Mouse (Mus musculus): Measurements from ENCODE around the gene Znrf4. TPM values are rescaled to one million over a fixed set of nuclear protein-coding genes. Genes with fewer than 3 reads are reported as not detected.

Gene Znrf4
- total RNA-seq, 2 experiments from 2014 or later, result not detected

GRCm38 (mm10) chr17:56490438-56491152, 21.6 kb downstream of the Znrf4 start:
- DNase-seq (ENCODE audit: low spot score), result no peak

GRCm38 (mm10) chr17:56488028-56488427, 24.2 kb downstream of the Znrf4 start:
- DNase-seq (ENCODE audit: low spot score), result no peak

DNA sequence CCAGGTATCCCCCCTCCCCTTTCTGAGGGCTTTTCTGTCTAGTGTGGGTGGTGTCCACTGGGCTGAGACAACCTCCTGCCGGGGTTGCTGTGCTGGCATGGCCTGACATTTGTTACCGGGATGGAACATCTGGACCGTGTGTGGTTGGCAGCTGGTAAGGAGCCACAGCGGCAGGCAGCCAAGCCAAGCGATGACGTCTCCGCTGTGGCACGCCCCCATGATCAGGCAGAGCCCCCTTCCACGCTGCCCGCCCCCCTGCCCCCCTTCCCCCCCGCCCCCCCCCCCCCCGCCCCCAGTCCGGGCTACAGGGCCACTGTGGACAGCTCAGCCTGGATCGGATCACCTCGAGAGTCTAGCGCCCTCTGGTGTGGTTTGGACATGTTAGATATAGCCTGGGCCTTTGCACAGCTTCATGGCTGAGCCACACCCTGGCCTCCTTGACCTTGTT, 24.8 kb downstream of the Znrf4 start:
- no peak for DNase-seq (ENCODE audit: low spot score)

DNA sequence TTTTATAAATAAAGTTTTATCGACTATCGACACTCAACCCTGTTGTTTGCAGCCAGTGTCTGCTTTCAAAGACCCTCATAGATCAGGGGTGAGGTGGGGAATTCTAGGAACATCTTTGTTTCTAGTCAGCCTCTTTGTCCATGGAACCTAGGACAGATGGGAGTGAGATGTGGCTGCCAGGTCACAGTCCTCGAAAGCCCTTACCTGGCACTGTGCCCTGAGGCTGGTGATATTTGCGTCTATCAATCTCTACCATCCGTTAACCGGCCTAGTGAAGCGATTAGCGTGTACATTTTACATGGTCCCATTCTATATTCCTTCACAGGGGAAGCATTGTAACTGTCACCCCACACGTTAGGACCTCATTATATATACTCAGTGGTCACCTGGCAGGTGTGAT, 26.3 kb downstream of the Znrf4 start:
- DNase-seq (ENCODE audit: low spot score), result no peak

GRCm38 (mm10) chr17:56485118-56485517, 27.1 kb downstream of the Znrf4 start:
- DNase-seq (ENCODE audit: low spot score), result no peak

GRCm38 (mm10) chr17:56482671-56483070, 29.6 kb downstream of the Znrf4 start:
- no peak for DNase-seq (ENCODE audit: low spot score)

DNA sequence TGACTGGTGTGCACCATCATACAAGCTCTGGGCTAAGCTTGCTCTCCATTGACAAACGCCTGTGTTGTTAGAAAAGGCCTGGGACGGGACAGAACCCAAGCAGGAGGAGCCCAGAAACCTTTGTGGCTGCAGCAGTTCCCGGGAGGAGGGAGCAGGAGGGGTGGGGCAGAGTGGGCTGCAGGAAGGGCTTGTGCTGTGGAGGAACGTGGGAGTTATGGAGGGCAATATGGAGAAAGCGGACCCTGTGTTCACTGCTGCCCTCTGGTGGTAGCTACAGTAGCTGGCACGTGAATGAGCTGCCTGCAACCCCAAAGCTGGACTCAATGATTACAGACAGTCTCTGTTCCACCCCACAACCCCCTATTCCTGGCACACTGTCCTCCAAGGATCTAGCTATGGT, 32.9 kb downstream of the Znrf4 start:
- DNase-seq (ENCODE audit: low spot score), result peak; percentile 81

DNA sequence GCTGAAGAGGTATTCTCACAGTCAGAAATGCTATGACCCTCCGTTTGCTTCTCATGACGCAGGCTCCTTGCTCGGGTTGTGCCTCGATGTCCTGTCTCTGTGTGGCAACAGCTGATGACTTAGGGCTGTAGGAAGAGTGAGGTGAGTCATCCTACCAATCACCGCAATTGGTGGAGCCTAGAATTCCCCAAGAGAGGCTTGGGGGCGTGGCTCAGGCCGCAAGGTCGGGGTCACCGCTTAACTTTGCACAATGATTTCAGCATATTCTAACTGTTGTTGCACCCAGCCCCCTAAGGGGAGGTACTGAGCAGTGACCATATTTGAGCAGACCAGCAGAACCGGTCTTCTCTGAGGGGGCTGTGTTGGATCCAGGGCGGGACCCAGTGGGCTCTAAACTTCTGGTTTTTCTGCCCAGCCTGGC, 34.0 kb downstream of the Znrf4 start:
- DNase-seq (ENCODE audit: low spot score), result no peak

GRCm38 (mm10) chr17:56477191-56477818, 34.9 kb downstream of the Znrf4 start:
- no peak for DNase-seq (ENCODE audit: low spot score)

DNA sequence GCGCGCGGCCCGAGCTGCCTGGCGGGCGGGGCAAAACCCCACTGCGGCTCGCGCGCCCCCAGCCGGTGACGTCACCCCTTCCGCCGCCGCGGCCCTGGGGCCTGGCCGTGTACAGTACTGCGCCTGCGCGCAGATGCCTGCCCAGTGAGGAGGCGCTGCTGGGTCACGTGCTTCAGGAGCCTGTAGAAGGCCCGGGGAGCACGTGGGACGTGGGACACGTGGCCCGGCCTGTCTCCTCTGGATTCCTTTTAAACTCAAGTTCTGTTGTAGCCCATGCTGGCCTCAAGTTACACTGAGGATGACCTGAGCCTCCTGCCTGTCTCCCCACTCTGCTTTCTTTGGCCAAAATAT, 35.9 kb downstream of the Znrf4 start, which contains the start of gene Ptprs:
Gene Ptprs (minus strand): TSS at position 82 of the 351 bp plus-strand sequence.
- DNase-seq (ENCODE audit: low spot score), result peak; percentile 88

GRCm38 (mm10) chr17:56475584-56476401, 36.4 kb downstream of the Znrf4 start:
- no peak for DNase-seq (ENCODE audit: low spot score)

DNA sequence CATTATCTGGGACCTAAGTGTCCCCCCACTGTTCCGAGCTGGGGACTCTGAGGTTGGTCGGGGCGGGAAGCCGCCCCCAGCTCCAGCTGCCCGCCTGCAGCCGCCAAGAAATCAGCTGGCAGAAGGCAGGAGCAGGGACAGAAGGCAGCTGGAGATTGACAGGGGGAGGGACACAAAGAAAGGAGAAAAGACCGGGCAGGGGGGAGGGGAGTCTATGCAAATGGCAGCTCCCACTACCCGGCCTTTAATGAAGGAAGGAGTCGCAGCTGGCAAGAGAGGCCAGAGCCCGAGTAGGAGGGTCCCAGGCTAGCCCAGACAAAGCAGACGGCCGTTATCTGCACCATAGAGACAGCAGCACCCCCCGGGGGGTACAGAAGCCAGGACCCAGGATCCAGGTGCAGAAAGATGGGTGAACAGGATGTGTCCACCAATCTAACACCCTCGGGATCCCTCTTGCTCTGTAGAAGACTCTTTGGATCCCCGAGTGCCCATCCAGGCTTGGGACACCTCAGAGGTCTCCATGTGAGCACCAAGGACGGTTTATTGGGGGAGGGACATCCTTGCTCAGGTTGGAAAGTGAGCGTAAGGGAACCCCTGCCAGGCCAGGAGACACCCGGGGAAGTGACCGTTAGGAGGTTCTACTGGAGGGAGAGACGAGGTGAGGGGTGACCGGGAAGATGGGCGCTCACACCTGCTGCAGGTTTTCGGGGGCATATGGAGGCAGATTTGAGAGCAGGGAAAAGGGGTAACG, 37.2 kb downstream of the Znrf4 start:
- DNase-seq (ENCODE audit: low spot score), result no peak

- no peak for DNase-seq (ENCODE audit: low spot score)
Observed at GRCm38 (mm10) chr17:56474311-56474830, 37.9 kb downstream of the Znrf4 start.

GRCm38 (mm10) chr17:56473611-56473905, 38.7 kb downstream of the Znrf4 start:
- DNase-seq (ENCODE audit: low spot score), result no peak

DNA sequence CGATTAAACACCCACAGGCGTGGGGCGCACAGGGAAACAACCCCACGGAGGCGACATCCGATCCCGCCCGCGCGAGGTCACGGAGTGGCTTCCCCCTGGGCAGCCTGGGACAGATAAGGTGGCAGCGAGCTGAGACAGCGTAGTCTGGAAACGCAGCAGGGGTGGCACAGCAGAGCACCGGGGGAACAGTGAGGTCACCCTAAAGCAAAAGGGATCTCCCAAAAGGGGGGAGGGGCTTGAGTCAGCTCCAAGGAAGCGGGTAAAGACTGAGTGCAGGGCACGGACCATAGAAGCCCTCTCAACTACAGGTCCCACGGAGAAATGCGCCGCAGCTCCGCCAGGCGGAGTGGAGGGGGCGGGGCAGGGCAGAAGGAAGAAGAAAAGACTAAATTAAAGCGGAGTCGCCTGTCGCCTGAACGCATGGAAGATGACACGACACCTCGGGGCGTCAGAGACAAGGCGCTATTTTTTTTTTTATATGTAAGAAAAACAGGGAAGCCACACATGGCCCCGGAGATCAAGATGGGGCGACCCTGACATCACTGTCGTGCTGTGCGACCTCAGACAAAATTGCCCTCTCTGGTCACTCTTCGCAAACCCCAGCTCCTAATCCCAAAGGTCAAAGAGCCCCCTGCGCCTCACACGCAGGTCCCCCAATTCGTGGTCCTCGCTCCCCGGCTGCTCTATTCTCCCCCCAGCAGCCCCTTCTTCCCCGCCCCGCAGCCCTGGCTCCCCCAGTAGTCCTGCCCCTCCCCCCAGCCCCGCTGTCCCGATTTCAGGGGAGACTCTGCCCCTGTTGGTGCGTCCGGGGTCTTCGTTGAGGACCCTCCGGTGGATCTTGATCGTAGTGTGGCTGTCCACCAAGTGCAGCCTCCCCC, 39.3 kb downstream of the Znrf4 start:
- DNase-seq (ENCODE audit: low spot score), result peak; percentile 44

DNA sequence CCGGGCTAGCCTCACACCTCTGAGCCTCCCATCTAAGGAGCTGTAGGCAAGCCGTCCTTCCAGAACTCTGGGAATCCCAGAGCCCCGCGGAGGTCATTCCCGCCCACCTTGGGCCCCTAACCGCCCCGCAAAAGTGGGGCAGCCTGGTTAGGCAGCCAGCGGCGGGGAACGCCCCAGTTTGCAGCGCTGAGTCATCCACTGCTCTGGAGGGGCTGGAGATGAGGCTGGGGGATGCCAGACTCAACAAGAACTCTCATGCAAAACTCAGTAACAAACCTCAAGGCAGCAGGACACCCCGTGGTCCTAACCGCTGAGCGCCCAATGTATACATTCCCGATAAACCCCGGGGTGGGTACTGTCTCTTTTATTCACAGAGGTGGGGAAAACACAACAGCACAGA, 40.1 kb downstream of the Znrf4 start:
- DNase-seq (ENCODE audit: low spot score), result no peak

DNA sequence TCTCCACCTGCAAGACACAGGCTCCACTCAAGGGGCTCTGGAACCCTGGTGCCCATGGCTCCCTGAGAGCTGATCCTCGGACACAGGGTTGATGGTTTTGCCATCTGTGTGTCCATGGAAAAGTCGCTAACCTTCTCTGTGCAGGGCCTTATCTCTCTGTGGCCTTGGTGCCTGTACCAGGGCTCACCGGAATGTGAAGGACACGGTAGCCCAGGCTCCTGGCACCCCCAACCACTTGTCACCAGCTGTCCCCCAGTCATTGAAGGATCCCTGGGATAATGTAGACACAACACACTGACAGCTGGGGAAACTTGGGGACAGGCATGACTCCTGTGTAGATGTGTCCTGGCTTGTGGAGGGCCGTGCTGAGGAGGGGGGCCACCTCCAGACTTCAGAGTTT, 41.1 kb downstream of the Znrf4 start:
- no peak for DNase-seq (ENCODE audit: low spot score)

DNA sequence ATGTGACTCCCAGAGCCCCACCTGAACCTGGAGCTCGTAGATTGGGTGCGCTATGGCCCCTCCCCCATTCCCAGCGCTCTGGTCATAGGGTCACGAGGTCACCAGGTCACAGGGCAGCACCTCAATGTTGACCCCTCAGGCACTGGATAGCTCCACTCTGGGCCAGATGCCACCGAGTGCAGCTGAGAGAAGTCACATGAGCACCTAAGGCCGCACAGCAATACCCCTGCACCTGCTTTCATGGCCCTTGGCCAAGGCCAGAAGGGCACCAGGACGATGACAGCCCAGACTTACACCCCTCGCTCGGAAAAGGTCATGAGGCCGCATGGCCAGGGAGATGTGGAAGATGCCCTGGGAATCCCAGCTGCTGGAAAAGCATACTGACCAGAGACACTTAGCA, 41.7 kb downstream of the Znrf4 start:
- DNase-seq (ENCODE audit: low spot score), result no peak

GRCm38 (mm10) chr17:56470001-56470436, 42.2 kb downstream of the Znrf4 start:
- no peak for DNase-seq (ENCODE audit: low spot score)

DNA sequence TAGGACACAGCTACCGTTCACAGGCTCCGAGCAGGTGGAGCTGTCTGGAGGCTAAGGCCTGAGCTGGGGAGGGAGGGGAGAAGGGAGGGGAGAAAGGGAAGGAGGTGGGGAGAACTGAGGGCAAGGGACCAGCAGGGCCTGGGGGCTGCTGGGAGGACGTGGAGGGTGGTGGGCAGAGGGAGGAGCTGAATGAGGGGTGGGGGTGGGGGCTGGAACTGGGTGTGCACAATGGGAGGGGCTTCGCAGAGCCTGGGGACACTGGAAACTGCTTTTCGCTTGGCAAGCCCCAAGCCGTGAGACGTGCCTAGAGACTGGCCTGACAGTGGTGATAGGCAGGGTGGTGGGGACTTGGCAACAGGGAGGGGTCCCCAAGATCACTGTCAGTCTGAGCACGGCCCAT, 43.0 kb downstream of the Znrf4 start:
- no peak for DNase-seq (ENCODE audit: low spot score)

GRCm38 (mm10) chr17:56468870-56469269, 43.4 kb downstream of the Znrf4 start:
- no peak for DNase-seq (ENCODE audit: low spot score)
